Mouse (Mus musculus) heart, adult 2 months (tissue): ENCODE results near the gene Olfr1040. TPM values are rescaled to one million over a fixed set of nuclear protein-coding genes. Genes with fewer than 3 reads are reported as not detected.
"Not testable (repeated sequence)": the region's sequence is repeated elsewhere in the genome, so short reads cannot be mapped to it uniquely, and the experiment has no call there.

ENCODE experiments used
- DNase-seq, 2 experiments: peaks; one replicate each; pipeline ENCODE4 v3.0.0; 2021
- H3K27ac ChIP-seq: fragments of 200-600 bp; 2 replicates; pipeline ENCODE4 v1.8.1; 2022
- H3K27me3 ChIP-seq: fragments of 200-500 bp; 2 replicates; pipeline ENCODE4 v1.6.1; 2012; ENCODE audit warnings: mild to moderate bottlenecking, low read length, inconsistent platforms, mixed read lengths; ENCODE audit not compliant: control insufficient read depth, insufficient read depth
- H3K36me3 ChIP-seq: fragments of 200-500 bp; 2 replicates; pipeline ENCODE4 v1.6.1; 2012; ENCODE audit warnings: low read length, inconsistent platforms; ENCODE audit not compliant: control insufficient read depth, insufficient read depth
- H3K4me1 ChIP-seq: fragments of 200-500 bp; 2 replicates; pipeline ENCODE4 v1.6.1; 2011; ENCODE audit warnings: low read length; ENCODE audit not compliant: control insufficient read depth, insufficient read depth
- H3K4me3 ChIP-seq: fragments of 200-600 bp; 2 replicates; pipeline ENCODE4 v1.8.1; 2022
- H3K79me2 ChIP-seq: fragments of 200-500 bp; replicated peaks from 2 replicates; pipeline ENCODE4 v1.6.1; 2012; ENCODE audit warnings: mild to moderate bottlenecking, inconsistent platforms, low read length, moderate library complexity, mixed read lengths; ENCODE audit not compliant: control insufficient read depth, insufficient read depth
- H3K9ac ChIP-seq: fragments of 200-500 bp; 2 replicates; pipeline ENCODE4 v1.6.1; 2012; ENCODE audit warnings: low read depth, mild to moderate bottlenecking, control low read depth, inconsistent platforms, low read length, mixed read lengths
- CTCF ChIP-seq: fragments of 200-600 bp; IDR thresholded peaks from 2 replicates; pipeline ENCODE4 v1.8.1; 2022; ENCODE audit warnings: antibody characterized with exemption, mild to moderate bottlenecking, moderate library complexity
- EP300 ChIP-seq: fragments of 200-500 bp; IDR thresholded peaks from 2 replicates; pipeline ENCODE4 v1.6.1; 2011; ENCODE audit warnings: low read depth, low read length, control low read depth; ENCODE audit not compliant: insufficient read depth
- POLR2A ChIP-seq: fragments of 200-500 bp; IDR thresholded peaks from 2 replicates; pipeline ENCODE4 v1.6.1; 2011; ENCODE audit warnings: mild to moderate bottlenecking, low read depth, low read length, control low read depth; ENCODE audit not compliant: insufficient read depth
- WGBS: fragments of 180-500 bp; shearing (Covaris S2); methylation state at CpG from one replicate; pipeline ENCODE4 v1.1.7; 2018; 5-methylcytosine and 5-hydroxymethylcytosine counted together
- intact Hi-C: fragments of 180-260 bp; cut with DNase I; formaldehyde crosslinking; loops from one replicate; pipeline ENCODE4 v1.15.1; 2025
- long read RNA-seq: library from polyadenylated mRNA; stranded (forward); transcript quantifications from one replicate; pipeline ENCODE4 v2.0.0, GENCODE M21; 2021
- polyA plus RNA-seq: library from polyadenylated mRNA; depleted of rRNA; stranded (reverse); fragments of >200 nt; gene quantifications from 2 replicates; pipeline ENCODE4 v1.2.3, GENCODE M21; 2012; rRNA removed
- total RNA-seq, 2 experiments: library from RNA; stranded (reverse); gene quantifications; 2 replicates each; pipeline ENCODE4 v1.2.3; 2021

Gene Olfr1040
- total RNA-seq = not detected
- polyA plus RNA-seq = not detected in 2 replicates
- long read RNA-seq = 0 reads

DNA sequence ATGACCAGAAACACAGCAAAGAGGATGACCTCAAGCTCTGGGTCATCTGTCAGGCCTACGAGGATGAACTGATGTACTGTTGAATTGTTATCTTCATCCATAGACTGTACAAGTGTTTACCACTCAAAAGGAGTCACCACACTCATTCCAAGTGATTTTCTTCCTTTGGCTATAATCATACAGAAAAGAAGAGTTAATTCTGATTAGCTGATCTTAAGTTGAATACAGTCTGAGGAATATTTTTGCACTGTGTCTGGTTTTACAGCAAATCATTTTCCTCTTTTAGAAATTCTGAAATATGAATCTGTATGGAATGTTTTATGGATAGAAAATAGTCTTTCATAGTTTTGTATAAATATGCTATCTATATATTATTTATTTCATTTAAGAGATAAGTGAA, at the start of gene Olfr1040:
Gene Olfr1040 (minus strand): TSS at position 101 of the 400 bp plus-strand sequence.
- H3K27me3 ChIP-seq = no peaks in the 10 kb centered on the region
- DNase-seq = no peak
- H3K9ac ChIP-seq = no peak within 1 kb of the TSS
- H3K4me3 ChIP-seq = no peak within 1 kb of the TSS
- WGBS = 58% methylated on average over 1 of the region's 1 CpGs
- intact Hi-C loops = no loop called here
- no peak within 1 kb of the TSS for H3K27ac ChIP-seq
- no peaks in the 10 kb centered on the region for H3K36me3 ChIP-seq
- TF ChIP-seq POLR2A (no peak), EP300 (no peak), CTCF (no peak)
- H3K79me2 ChIP-seq = no peaks in the 10 kb centered on the region
- no peaks in the 10 kb centered on the region for H3K4me1 ChIP-seq

GRCm38 (mm10) chr2:86195863-86196262, 49.3 kb upstream of the Olfr1040 start:
- H3K4me1 ChIP-seq = no peaks in the 10 kb centered on the region
- H3K4me3 ChIP-seq = no peak overlapping the region
- no peak overlapping the region for H3K9ac ChIP-seq
- WGBS = 21% methylated on average over 1 of the region's 1 CpGs
- DNase-seq = no peak
- no peaks in the 10 kb centered on the region for H3K36me3 ChIP-seq
- no peak overlapping the region for H3K27ac ChIP-seq
- intact Hi-C loops = no loop called here
- no peaks in the 10 kb centered on the region for H3K27me3 ChIP-seq
- TF ChIP-seq CTCF (no peak), POLR2A (no peak), EP300 (no peak)
- H3K79me2 ChIP-seq = no peaks in the 10 kb centered on the region

GRCm38 (mm10) chr2:86185583-86185982, 39.1 kb upstream of the Olfr1040 start, which contains the start of gene Olfr52:
Olfr52 (minus strand) TSS chr2:86185683.
- DNase-seq = no peak
- Histone ChIP-seq H3K79me2 (no peaks in the 10 kb centered on the region), H3K27me3 (no peaks in the 10 kb centered on the region), H3K4me1 (no peaks in the 10 kb centered on the region), H3K9ac (no peak within 1 kb of the TSS), H3K4me3 (no peak within 1 kb of the TSS), H3K27ac (no peak within 1 kb of the TSS), H3K36me3 (no peaks in the 10 kb centered on the region)
- intact Hi-C loops = no loop called here
- no peak for TF ChIP-seq CTCF

GRCm38 (mm10) chr2:86179950-86180349, 33.4 kb upstream of the Olfr1040 start:
- H3K27me3 ChIP-seq = no peaks in the 10 kb centered on the region
- intact Hi-C loops = no loop called here
- TF ChIP-seq CTCF (no peak), POLR2A (no peak), EP300 (no peak)
- no peaks in the 10 kb centered on the region for H3K79me2 ChIP-seq
- H3K27ac ChIP-seq = no peak overlapping the region
- no peak overlapping the region for H3K4me3 ChIP-seq
- 68% methylated on average over 3 of the region's 3 CpGs for WGBS
- no peaks in the 10 kb centered on the region for H3K36me3 ChIP-seq
- no peaks in the 10 kb centered on the region for H3K4me1 ChIP-seq
- DNase-seq = no peak
- H3K9ac ChIP-seq = no peak overlapping the region

- Histone ChIP-seq H3K4me3 (no peak within 1 kb of the TSS), H3K4me1 (no peaks in the 10 kb centered on the region), H3K27me3 (no peaks in the 10 kb centered on the region), H3K79me2 (no peaks in the 10 kb centered on the region), H3K27ac (no peak within 1 kb of the TSS), H3K9ac (no peak within 1 kb of the TSS), H3K36me3 (no peaks in the 10 kb centered on the region)
- DNase-seq = no peak
- intact Hi-C loops = no loop called here
- TF ChIP-seq EP300 (no peak), CTCF (no peak), POLR2A (no peak)
These were observed 31.2 kb upstream of the Olfr1040 start, which contains the start of gene Olfr1044 for GRCm38 (mm10) chr2:86177720-86178119. Olfr1044 (minus strand) TSS chr2:86177820.

DNA sequence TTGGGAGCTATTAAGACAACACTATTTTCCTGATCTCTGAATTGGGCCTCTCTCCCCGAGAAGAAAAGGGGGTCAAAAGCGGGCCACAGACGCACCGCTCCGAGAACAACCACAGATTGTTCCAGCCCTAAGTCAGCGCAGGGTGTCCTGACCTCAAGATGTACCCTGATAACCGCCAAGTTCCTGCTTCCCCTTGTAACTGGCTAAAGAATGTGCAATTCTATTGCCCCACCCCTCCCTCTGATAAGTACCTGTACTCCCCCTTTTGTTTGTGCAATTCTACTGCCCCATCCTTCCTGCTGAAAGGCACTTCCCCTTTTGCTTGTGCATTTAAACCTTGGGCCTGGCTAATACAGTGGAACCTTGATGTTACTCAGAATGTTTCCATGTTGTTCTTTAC, 28.9 kb upstream of the Olfr1040 start:
- H3K4me1 ChIP-seq = not testable (repeated sequence)
- WGBS = 58% methylated on average over 7 of the region's 7 CpGs

DNA sequence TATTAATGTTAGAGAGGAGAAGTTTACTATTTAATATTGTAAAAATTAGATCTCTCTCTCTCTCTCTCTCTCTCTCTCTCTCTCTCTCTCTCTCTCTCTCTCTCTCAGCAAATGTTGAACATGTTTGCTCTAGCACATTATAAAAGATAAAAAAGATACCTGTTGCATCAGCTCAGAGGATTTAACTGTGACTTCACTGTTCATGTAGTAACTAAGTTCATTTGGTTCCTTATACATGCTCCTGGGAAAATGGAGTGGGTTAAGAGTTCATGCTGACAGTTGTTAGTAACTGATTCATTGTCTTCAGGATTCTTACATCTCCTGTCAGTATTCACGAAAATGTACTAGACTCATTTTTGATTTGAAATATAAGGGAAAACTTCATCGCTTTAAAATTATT, 20.9 kb upstream of the Olfr1040 start, which contains the start of gene Olfr1043:
Gene Olfr1043 (minus strand): TSS at position 101 of the 400 bp plus-strand sequence.
- no peaks in the 10 kb centered on the region for H3K79me2 ChIP-seq
- TF ChIP-seq CTCF = no peak
- no peak for TF ChIP-seq POLR2A
- TF ChIP-seq EP300 = no peak
- no peaks in the 10 kb centered on the region for H3K4me1 ChIP-seq
- H3K27ac ChIP-seq = no peak within 1 kb of the TSS
- no peak within 1 kb of the TSS for H3K9ac ChIP-seq
- H3K36me3 ChIP-seq = no peaks in the 10 kb centered on the region
- H3K27me3 ChIP-seq = no peaks in the 10 kb centered on the region
- no peak within 1 kb of the TSS for H3K4me3 ChIP-seq
- intact Hi-C loops = no loop called here
- DNase-seq = no peak
- WGBS = 79% methylated on average over 2 of the region's 2 CpGs

More for the DNA sequence above, 28.9 kb upstream of the Olfr1040 start:
- H3K9ac ChIP-seq, H3K27ac ChIP-seq, H3K79me2 ChIP-seq, intact Hi-C loops, H3K27me3 ChIP-seq, H3K36me3 ChIP-seq, H3K4me3 ChIP-seq, DNase-seq: not testable (repeated sequence)
